Mouse (Mus musculus): ENCODE data around the gene Ipp. TPM values are rescaled to one million over a fixed set of nuclear protein-coding genes. Genes with fewer than 3 reads are reported as not detected.

Gene Ipp
- 6.4 and 7.2 TPM in 2 replicates for polyA plus RNA-seq (2012; rRNA removed)

DNA sequence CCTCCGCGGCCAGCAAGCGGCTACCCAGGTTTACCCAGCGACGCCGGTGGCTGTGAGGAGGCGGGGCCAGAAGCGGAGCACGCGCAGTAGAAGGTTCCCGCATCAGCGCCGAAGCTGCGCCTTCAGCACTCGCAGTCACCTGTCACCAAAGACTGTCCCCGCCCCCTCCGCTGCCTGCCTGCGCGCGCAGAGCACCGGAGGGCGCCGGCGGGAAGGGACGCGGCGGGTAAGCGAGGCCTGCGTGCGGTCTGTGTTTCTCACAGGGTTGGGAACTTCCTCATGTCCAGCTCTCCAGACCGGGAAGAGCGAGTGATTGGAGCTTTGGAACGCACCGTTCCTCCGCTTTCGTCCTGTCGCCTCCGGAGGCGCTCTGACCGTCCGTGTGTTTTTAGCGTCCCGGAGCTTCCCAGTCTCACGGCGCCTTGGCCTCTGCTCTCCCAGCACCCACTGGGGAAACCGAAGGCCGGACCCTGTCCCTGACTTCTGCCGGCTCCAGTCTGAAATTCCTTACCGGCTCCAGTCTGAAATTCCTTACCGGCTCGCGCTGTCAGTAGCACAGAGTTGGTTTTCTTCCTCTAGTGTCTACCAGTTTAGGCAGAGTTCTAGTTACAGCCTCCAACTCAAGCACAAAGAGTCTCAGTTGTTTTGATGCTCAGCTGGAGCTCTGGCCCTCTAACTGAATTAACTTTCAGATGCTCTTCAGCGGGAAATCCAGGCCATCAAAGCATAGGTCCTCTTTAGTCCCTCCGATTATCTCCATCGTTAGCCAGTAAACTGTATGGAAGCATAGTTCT lies at the start of gene Ipp:
Gene Ipp (plus strand): TSS at position 125 of the 794 bp plus-strand sequence.

DNA sequence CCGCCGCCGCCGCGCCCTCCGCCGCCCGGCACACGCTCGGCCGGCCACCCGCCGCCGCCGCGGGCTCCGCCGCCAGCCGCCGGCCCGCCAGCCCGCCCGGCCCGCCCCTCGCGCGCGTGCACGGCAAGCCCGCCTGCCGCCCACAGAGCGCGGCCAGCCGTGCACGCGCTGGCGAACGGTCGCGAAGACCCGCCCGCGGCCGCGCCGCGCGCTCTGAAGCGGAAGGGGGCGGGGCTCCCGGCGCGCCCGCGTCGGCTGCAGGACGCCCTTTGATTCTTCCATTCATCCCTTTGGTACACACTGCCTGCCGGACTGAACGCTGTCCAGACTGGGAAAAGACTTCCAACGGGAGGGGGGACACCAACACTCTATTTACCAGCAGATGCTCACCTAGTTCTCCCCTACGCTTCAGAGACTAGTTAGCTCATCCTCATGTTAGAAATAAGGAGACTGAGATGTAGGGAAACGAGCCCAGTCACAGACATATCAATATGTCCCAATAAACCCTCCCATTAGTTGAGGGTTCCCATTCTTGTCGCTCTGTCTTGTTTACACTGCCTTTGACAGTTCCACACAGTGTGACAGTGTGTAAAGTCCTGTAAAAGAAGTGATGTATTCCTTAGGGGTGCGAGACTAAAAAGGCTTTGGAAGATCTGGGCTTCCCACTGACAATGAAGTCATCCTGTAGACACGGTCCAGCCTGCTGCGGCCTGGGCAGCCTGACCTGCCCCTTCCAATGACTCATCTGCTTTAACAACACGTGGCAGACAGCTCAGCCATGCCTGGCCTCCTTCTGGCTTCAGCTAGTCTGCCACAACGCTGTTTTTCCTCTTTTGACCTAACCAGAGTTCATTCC lies 43.0 kb upstream of the Ipp start, which contains the start of gene Mast2:
Gene Mast2 (minus strand): TSS at position 58 of the 856 bp plus-strand sequence.

GRCm38 (mm10) chr4:116555413-116556300 lies 48.3 kb downstream of the Ipp start, which contains the start of gene Tmem69:
TSS of gene Tmem69 (minus strand) at chr4:116555936.

DNA sequence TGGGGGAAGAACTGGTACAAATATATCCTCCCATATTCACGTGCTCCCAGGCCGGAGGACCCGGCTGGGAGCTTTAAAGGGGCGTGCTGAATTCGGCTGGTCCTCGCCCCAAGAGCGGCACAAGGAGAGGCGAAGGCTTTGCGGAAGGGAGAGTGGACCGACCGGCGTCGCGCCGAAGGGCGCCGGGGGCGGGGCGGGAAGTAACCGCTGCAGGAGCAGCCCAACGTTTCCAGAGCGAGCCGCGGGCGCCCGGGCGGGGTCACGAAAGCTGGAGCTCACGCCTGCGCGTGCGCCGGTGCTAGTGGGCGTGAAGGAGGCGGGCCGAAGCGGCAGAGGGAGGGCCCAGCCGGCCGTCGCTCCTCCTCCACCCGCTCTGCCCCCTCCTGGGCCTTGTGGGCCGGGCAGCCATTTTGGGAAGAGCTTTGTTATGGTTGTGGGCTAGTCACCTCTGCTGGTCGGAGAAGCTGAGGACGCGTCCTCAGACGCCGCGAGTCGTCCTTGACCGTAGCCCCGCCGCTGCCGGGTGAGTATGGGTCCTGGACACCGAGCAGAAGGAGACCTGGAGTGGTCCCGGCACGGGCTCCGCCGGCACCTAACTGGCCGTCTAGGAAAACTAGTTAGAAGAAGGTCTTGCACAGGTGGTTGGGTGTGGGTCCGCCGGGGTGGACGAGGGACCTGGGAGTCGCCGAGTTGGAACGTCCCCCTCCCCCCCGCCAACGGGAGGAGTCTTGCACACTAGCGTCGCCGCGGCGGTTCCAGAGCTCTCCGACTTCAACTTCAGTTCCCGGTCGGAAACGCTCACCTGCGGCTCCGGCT lies 50.2 kb downstream of the Ipp start, which contains the start of gene Gpbp1l1:
Gene Gpbp1l1 (plus strand): TSS at position 353 of the 816 bp plus-strand sequence.

Other genes with a start within 250 kb of the Ipp start
- 9.0 and 11.0 TPM in 2 replicates for gene Mast2, start 43.4 kb upstream of the Ipp start, polyA plus RNA-seq (2012; rRNA removed)
- gene Tmem69, start 48.4 kb downstream of the Ipp start, polyA plus RNA-seq (2012; rRNA removed): 8.2 and 10.0 TPM in 2 replicates
- gene Gpbp1l1, start 50.1 kb downstream of the Ipp start, polyA plus RNA-seq (2012; rRNA removed): 13.9 and 17.9 TPM in 2 replicates
- gene Ccdc17, start 89.1 kb downstream of the Ipp start, polyA plus RNA-seq (2012; rRNA removed): 1.3 and 1.8 TPM in 2 replicates
- 52.2 and 53.4 TPM in 2 replicates for gene Nasp, start 120.4 kb downstream of the Ipp start, polyA plus RNA-seq (2012; rRNA removed)
- gene Akr1a1, start 144.1 kb downstream of the Ipp start, polyA plus RNA-seq (2012; rRNA removed): 182 and 209 TPM in 2 replicates
- gene Prdx1, start 178.0 kb downstream of the Ipp start, polyA plus RNA-seq (2012; rRNA removed): 252 and 271 TPM in 2 replicates
- gene Mmachc, start 200.9 kb downstream of the Ipp start, polyA plus RNA-seq (2012; rRNA removed): 7.7 and 8.4 TPM in 2 replicates
- 14.5 and 17.2 TPM in 2 replicates for gene Ccdc163, start 201.0 kb downstream of the Ipp start, polyA plus RNA-seq (2012; rRNA removed)
- gene Tesk2, start 213.4 kb downstream of the Ipp start, polyA plus RNA-seq (2012; rRNA removed): 1.6 and 1.7 TPM in 2 replicates

All from liver, embryonic 14 days (tissue).